Mouse (Mus musculus): ENCODE data around the gene Cebpzos. TPM values are rescaled to one million over a fixed set of nuclear protein-coding genes. Genes with fewer than 3 reads are reported as not detected.

Gene Cebpzos
- polyA plus RNA-seq, 2 experiments from 2014 or later, result 82.0 to 84.0 TPM

- no peak for ATAC-seq
Measured at GRCm38 (mm10) chr17:78938927-78939326, 22.6 kb downstream of the Cebpzos start.

GRCm38 (mm10) chr17:78942579-78942978, 26.3 kb downstream of the Cebpzos start:
- ATAC-seq, result no peak

GRCm38 (mm10) chr17:78951225-78951624, 34.9 kb downstream of the Cebpzos start:
- no peak for ATAC-seq

GRCm38 (mm10) chr17:78952070-78952469, 35.8 kb downstream of the Cebpzos start:
- no peak for ATAC-seq

- no peak for ATAC-seq
Measured at GRCm38 (mm10) chr17:78953240-78953639, 36.9 kb downstream of the Cebpzos start.

GRCm38 (mm10) chr17:78959473-78959872, 43.2 kb downstream of the Cebpzos start:
- ATAC-seq, result no peak

GRCm38 (mm10) chr17:78964387-78964786, 48.1 kb downstream of the Cebpzos start:
- ATAC-seq, result no peak

GRCm38 (mm10) chr17:78966092-78966883, 50.0 kb downstream of the Cebpzos start:
- no peak for ATAC-seq

GRCm38 (mm10) chr17:78968500-78968899, 52.2 kb downstream of the Cebpzos start:
- ATAC-seq, result no peak

Other genes starting within 250 kb of the Cebpzos start
- gene Strn, start 179.3 kb upstream of the Cebpzos start, polyA plus RNA-seq (2017; shearing (Covaris generic)), result 1 to 10 TPM; 8.3 to 8.8 TPM
- 1 to 10 TPM; 8.7 to 10.0 TPM for gene Heatr5b, start 81.1 kb upstream of the Cebpzos start, polyA plus RNA-seq (2017; shearing (Covaris generic))
- 100 to 1,000 TPM in 1 of 2 experiments, 10 to 100 TPM in 1; 77.1 to 109 TPM for gene Gpatch11, start 80.9 kb upstream of the Cebpzos start, polyA plus RNA-seq (2017; shearing (Covaris generic))
- gene Eif2ak2, start 33.9 kb upstream of the Cebpzos start, polyA plus RNA-seq (2017; shearing (Covaris generic)), result 10 to 100 TPM; 23.5 to 37.7 TPM
- 1 to 10 TPM in 1 of 2 experiments, under 1 TPM in 1; 0.68 to 1.4 TPM for gene Sult6b1, start 9.5 kb upstream of the Cebpzos start, polyA plus RNA-seq (2017; shearing (Covaris generic))
- gene Cebpz, start 20.6 kb downstream of the Cebpzos start, polyA plus RNA-seq (2017; shearing (Covaris generic)), result 10 to 100 TPM; 49.7 to 74.8 TPM
- 10 to 100 TPM; 58.3 to 60.6 TPM for gene Ndufaf7, start 20.6 kb downstream of the Cebpzos start, polyA plus RNA-seq (2017; shearing (Covaris generic))
- gene Prkd3, start 104.3 kb downstream of the Cebpzos start, polyA plus RNA-seq (2017; shearing (Covaris generic)), result 1 to 10 TPM; 5.7 to 8.2 TPM
- 1 to 10 TPM; 2.1 to 3.7 TPM for gene Qpct, start 135.4 kb downstream of the Cebpzos start, polyA plus RNA-seq (2017; shearing (Covaris generic))